Mouse (Mus musculus) megakaryocyte, adult 5-6 weeks (primary cell): ENCODE results near the gene E130309D02Rik. TPM values are rescaled to one million over a fixed set of nuclear protein-coding genes. Genes with fewer than 3 reads are reported as not detected.

Source experiments
- ATAC-seq: 2 replicates; pipeline ENCODE4 v1.8.0; 2016; ENCODE audit warnings: mild to moderate bottlenecking, inconsistent platforms; ENCODE audit not compliant: poor library complexity, severe bottlenecking
- total RNA-seq, 2 experiments: library from RNA; stranded (forward) in 1 of 2; stranded (reverse) in 1 of 2; fragments of 153-499, 151-499 nt in 1 of 2; fragments of 221-1000, 200-1000 nt in 1 of 2; gene quantifications; 2 replicates each; pipeline versions ENCODE4 v1.2.3 to v1.2.4; 2015 to 2017

E130309D02Rik gene
- total RNA-seq, 2 experiments from 2014 or later = 10.2 to 22.4 TPM

GRCm38 (mm10) chr5:143269363-143270150 lies 45.6 kb downstream of the E130309D02Rik start, which contains the start of gene Zfp316:
Gene Zfp316 (minus strand): TSS chr5:143270022.
- ATAC-seq = peak; percentile 75

- ATAC-seq = no peak
These were observed 46.2 kb downstream of the E130309D02Rik start for GRCm38 (mm10) chr5:143268985-143269362.

- ATAC-seq = no peak
These were observed 48.4 kb downstream of the E130309D02Rik start for GRCm38 (mm10) chr5:143266794-143267193.

- ATAC-seq = no peak
These were observed 49.8 kb downstream of the E130309D02Rik start for GRCm38 (mm10) chr5:143265409-143265808.

GRCm38 (mm10) chr5:143264689-143265088 lies 50.5 kb downstream of the E130309D02Rik start:
- ATAC-seq = no peak

- ATAC-seq = no peak
These were observed 53.5 kb downstream of the E130309D02Rik start for GRCm38 (mm10) chr5:143261636-143262035.

- ATAC-seq = no peak
These were observed 59.4 kb downstream of the E130309D02Rik start for GRCm38 (mm10) chr5:143255802-143256201.

- no peak for ATAC-seq
These were observed 60.0 kb downstream of the E130309D02Rik start for GRCm38 (mm10) chr5:143255131-143255519.

- ATAC-seq = no peak
These were observed 60.6 kb downstream of the E130309D02Rik start for GRCm38 (mm10) chr5:143254487-143255130.

GRCm38 (mm10) chr5:143253881-143254486 lies 61.2 kb downstream of the E130309D02Rik start:
- 0 out of 2 replicates have a peak, but pooled peaks have one; percentile 24 for ATAC-seq

GRCm38 (mm10) chr5:143253186-143253880 lies 61.8 kb downstream of the E130309D02Rik start:
- no peak for ATAC-seq

- ATAC-seq = no peak
These were observed 62.4 kb downstream of the E130309D02Rik start for GRCm38 (mm10) chr5:143252791-143253185.

GRCm38 (mm10) chr5:143252039-143252438 lies 63.1 kb downstream of the E130309D02Rik start:
- ATAC-seq = no peak

Other genes with a start within 250 kb of the E130309D02Rik start
- gene Rnf216, start 202.4 kb downstream of the E130309D02Rik start, total RNA-seq (2015) = 37.2 and 44.1 TPM in 2 replicates
- gene Rnf216, start 202.4 kb downstream of the E130309D02Rik start, total RNA-seq (2017) = 38.1 and 57.9 TPM in 2 replicates
- gene Olfr718-ps1, start 167.8 kb downstream of the E130309D02Rik start, total RNA-seq (2015) = not detected in 2 replicates
- gene Olfr718-ps1, start 167.8 kb downstream of the E130309D02Rik start, total RNA-seq (2017) = not detected in 2 replicates
- gene Rbak, start 134.6 kb downstream of the E130309D02Rik start, total RNA-seq (2015) = 3.8 and 5.1 TPM in 2 replicates
- 6.6 and 8.7 TPM in 2 replicates for gene Rbak, start 134.6 kb downstream of the E130309D02Rik start, total RNA-seq (2017)
- gene Spdye4b, start 134.3 kb downstream of the E130309D02Rik start, total RNA-seq (2015) = not detected in 2 replicates
- gene Spdye4b, start 134.3 kb downstream of the E130309D02Rik start, total RNA-seq (2017) = not detected in 2 replicates
- gene Spdye4a, start 88.5 kb downstream of the E130309D02Rik start, total RNA-seq (2015) = not detected in 2 replicates
- gene Spdye4a, start 88.5 kb downstream of the E130309D02Rik start, total RNA-seq (2017) = not detected in 2 replicates
- 1.5 and 3.1 TPM in 2 replicates for gene Zfp12, start 80.2 kb downstream of the E130309D02Rik start, total RNA-seq (2015)
- 6.4 and 6.7 TPM in 2 replicates for gene Zfp12, start 80.2 kb downstream of the E130309D02Rik start, total RNA-seq (2017)
- 0.32 and 0.47 TPM in 2 replicates for gene Zfp316, start 45.3 kb downstream of the E130309D02Rik start, total RNA-seq (2015)
- 1.2 and 1.4 TPM in 2 replicates for gene Zfp316, start 45.3 kb downstream of the E130309D02Rik start, total RNA-seq (2017)
- 0.09 TPM in 1 of 2 replicates, not detected in the other for gene Zfp853, start 21.7 kb downstream of the E130309D02Rik start, total RNA-seq (2015)
- gene Zfp853, start 21.7 kb downstream of the E130309D02Rik start, total RNA-seq (2017) = not detected in 2 replicates
- 48.5 and 55.0 TPM in 2 replicates for gene Zdhhc4, start 13.9 kb upstream of the E130309D02Rik start, total RNA-seq (2015)
- 22.3 and 24.6 TPM in 2 replicates for gene Zdhhc4, start 13.9 kb upstream of the E130309D02Rik start, total RNA-seq (2017)
- not detected in 2 replicates for gene Grid2ip, start 42.0 kb upstream of the E130309D02Rik start, total RNA-seq (2015)
- not detected in 2 replicates for gene Grid2ip, start 42.0 kb upstream of the E130309D02Rik start, total RNA-seq (2017)
- gene Kdelr2, start 88.5 kb upstream of the E130309D02Rik start, total RNA-seq (2015) = 56.4 and 58.9 TPM in 2 replicates
- 91.2 and 100.0 TPM in 2 replicates for gene Kdelr2, start 88.5 kb upstream of the E130309D02Rik start, total RNA-seq (2017)
- 16.0 and 16.1 TPM in 2 replicates for gene Daglb, start 149.2 kb upstream of the E130309D02Rik start, total RNA-seq (2015)
- gene Daglb, start 149.2 kb upstream of the E130309D02Rik start, total RNA-seq (2017) = 27.0 and 36.3 TPM in 2 replicates
- 1,230 and 1,275 TPM in 2 replicates for gene Rac1, start 212.7 kb upstream of the E130309D02Rik start, total RNA-seq (2015)
- gene Rac1, start 212.7 kb upstream of the E130309D02Rik start, total RNA-seq (2017) = 215 and 239 TPM in 2 replicates